Comparison of ENCODE assay signal across 20 mouse cellular contexts in genomic region chr12:71408396-71409050, GRCm38 (mm10).
DNase-seq lines count a peak whose midpoint lies in the region; ATAC-seq lines count a peak whose summit lies in the region.
"Had no signal": no experiment of that assay in that cellular context is flagged by ENCODE, and none has a peak within 500 bp of the region (broad histone marks: within the 10 kb centered on the region; RNA-seq: fewer than 3 reads in every experiment).

No protein-coding gene starts in this region.

- no peaks in the 10 kb centered on the region for H3K27me3 ChIP-seq in limb, embryonic 11.5 days (ENCODE audit: control insufficient read depth, insufficient read depth, low read length)
- H3K27me3 ChIP-seq in limb, embryonic 10.5 days (ENCODE audit: low read depth, poor library complexity, severe bottlenecking) = peaks cover 56% of the 10 kb centered on the region
- peaks cover 4% of the 10 kb centered on the region for H3K27me3 ChIP-seq in forebrain, embryonic 12.5 days
- no peaks in the 10 kb centered on the region for H3K27me3 ChIP-seq in forebrain, embryonic 14.5 days (replicated peaks; ENCODE audit: control insufficient read depth, insufficient read depth, low read length)
- H3K27me3 ChIP-seq in intestine, embryonic 16.5 days (replicated peaks; ENCODE audit: control insufficient read depth, insufficient read depth, low read length) = no peaks in the 10 kb centered on the region
- H3K27me3 ChIP-seq: embryonic facial prominence, embryonic 15.5 days; heart, embryonic 12.5 days; hindbrain, embryonic 15.5 days had no signal

- no peak overlapping the region for H3K4me2 ChIP-seq in limb, embryonic 11.5 days (ENCODE audit: low read depth, severe bottlenecking)
- H3K4me2 ChIP-seq in forebrain, embryonic 12.5 days = no peak overlapping the region
- H3K4me2 ChIP-seq in forebrain, embryonic 14.5 days (ENCODE audit: low read length) = no peak overlapping the region
- no peak overlapping the region for H3K4me2 ChIP-seq in intestine, embryonic 16.5 days (ENCODE audit: low read depth, low read length)
- H3K4me2 ChIP-seq: embryonic facial prominence, embryonic 15.5 days; heart, embryonic 12.5 days; hindbrain, embryonic 15.5 days had no signal

- no peaks in the 10 kb centered on the region; the same call in 1 of the 2 replicates for H3K4me1 ChIP-seq in limb, embryonic 11.5 days (ENCODE audit: control insufficient read depth, insufficient read depth, low read length)
- H3K4me1 ChIP-seq in limb, embryonic 10.5 days = peaks cover 33% of the 10 kb centered on the region
- peaks cover 11% of the 10 kb centered on the region for H3K4me1 ChIP-seq in forebrain, embryonic 12.5 days
- H3K4me1 ChIP-seq in forebrain, embryonic 14.5 days (ENCODE audit: control insufficient read depth, insufficient read depth, low read length) = no peaks in the 10 kb centered on the region
- peaks cover 7% of the 10 kb centered on the region; the same call in 1 of the 2 replicates for H3K4me1 ChIP-seq in intestine, embryonic 16.5 days (ENCODE audit: control insufficient read depth, insufficient read depth, low read length)
- H3K4me1 ChIP-seq: heart, embryonic 12.5 days; hindbrain, embryonic 15.5 days had no signal

- H3K36me3 ChIP-seq in limb, embryonic 11.5 days (ENCODE audit: control insufficient read depth, insufficient read depth, low read length) = no peaks in the 10 kb centered on the region
- H3K36me3 ChIP-seq in limb, embryonic 10.5 days = no peaks in the 10 kb centered on the region
- no peaks in the 10 kb centered on the region for H3K36me3 ChIP-seq in forebrain, embryonic 12.5 days (replicated peaks)
- H3K36me3 ChIP-seq in forebrain, embryonic 14.5 days (ENCODE audit: control insufficient read depth, insufficient read depth, low read length) = no peaks in the 10 kb centered on the region
- no peaks in the 10 kb centered on the region for H3K36me3 ChIP-seq in intestine, embryonic 16.5 days (ENCODE audit: control insufficient read depth, insufficient read depth, low read length)
- H3K36me3 ChIP-seq: embryonic facial prominence, embryonic 15.5 days; heart, embryonic 12.5 days; hindbrain, embryonic 15.5 days had no signal

- no peak overlapping the region for H3K4me3 ChIP-seq in limb, embryonic 11.5 days (ENCODE audit: low read depth, low read length)
- H3K4me3 ChIP-seq in limb, embryonic 10.5 days = no peak overlapping the region
- H3K4me3 ChIP-seq in forebrain, embryonic 12.5 days (replicated peaks) = no peak overlapping the region
- H3K4me3 ChIP-seq in forebrain, embryonic 14.5 days (ENCODE audit: low read depth, low read length) = no peak overlapping the region
- H3K4me3 ChIP-seq in intestine, embryonic 16.5 days (ENCODE audit: low read length) = no peak overlapping the region
- H3K4me3 ChIP-seq: embryonic facial prominence, embryonic 15.5 days; erythroblast, embryonic 14.5 days; heart, adult 2 months; heart, embryonic 12.5 days; hindbrain, embryonic 15.5 days had no signal

- 0 out of 2 replicates have a peak, but pooled peaks have one; percentile 6 for ATAC-seq in limb, embryonic 11.5 days (ENCODE audit: insufficient number of reproducible peaks, low FRiP score, low TSS enrichment, low read depth)
- peak; percentile 60; the same call in 1 of the 2 replicates for ATAC-seq in forebrain, embryonic 12.5 days (ENCODE audit: low FRiP score)
- ATAC-seq in forebrain, embryonic 14.5 days = peak; percentile 58; the same call in 1 of the 2 replicates
- peak; percentile 62; the same call in 1 of the 2 replicates for ATAC-seq in intestine, embryonic 16.5 days
- ATAC-seq: inflammation-experienced regulatory T-cells, adult 6 months had no signal

- H3K9ac ChIP-seq in limb, embryonic 11.5 days (ENCODE audit: low read length) = no peak overlapping the region
- H3K9ac ChIP-seq in forebrain, embryonic 12.5 days = no peak overlapping the region
- no peak overlapping the region for H3K9ac ChIP-seq in forebrain, embryonic 14.5 days (ENCODE audit: low read length)
- H3K9ac ChIP-seq in intestine, embryonic 16.5 days (ENCODE audit: low read depth, low read length) = no peak overlapping the region
- H3K9ac ChIP-seq: embryonic facial prominence, embryonic 15.5 days; heart, embryonic 12.5 days; hindbrain, embryonic 15.5 days had no signal

- no peak overlapping the region for H3K27ac ChIP-seq in limb, embryonic 11.5 days (replicated peaks; ENCODE audit: low read depth, low read length)
- H3K27ac ChIP-seq in limb, embryonic 10.5 days = no peak overlapping the region
- H3K27ac ChIP-seq in forebrain, embryonic 12.5 days = no peak overlapping the region
- no peak overlapping the region for H3K27ac ChIP-seq in forebrain, embryonic 14.5 days (ENCODE audit: low read depth, low read length)
- no peak overlapping the region for H3K27ac ChIP-seq in intestine, embryonic 16.5 days (ENCODE audit: low read length)
- H3K27ac ChIP-seq: embryonic facial prominence, embryonic 15.5 days; heart, adult 2 months; hindbrain, embryonic 15.5 days had no signal

- no peak for DNase-seq in limb, embryonic 11.5 days (ENCODE audit: low spot score)
- DNase-seq in limb, embryonic 10.5 days (ENCODE audit: low spot score) = no peak
- peak; percentile 52 for DNase-seq in forebrain, embryonic 14.5 days (ENCODE audit: low spot score)
- DNase-seq in spleen, adult 12 weeks (ENCODE audit: low spot score) = no peak
- DNase-seq in spleen, postnatal 14 days (ENCODE audit: low spot score in 2 of 2) = no peak
- DNase-seq in spleen, postnatal 36 days (ENCODE audit: low spot score in 2 of 2) = no peak
- DNase-seq: adrenal gland, adult 2 months; adrenal gland, postnatal 25 days; cerebellum, adult 2 months; cerebellum, postnatal 14 days; embryo, embryonic 11 days; gastrocnemius, postnatal 10 days; heart, adult 2 months had no signal

- H3K9me3 ChIP-seq in limb, embryonic 11.5 days (ENCODE audit: control insufficient read depth, low read length) = no peaks in the 10 kb centered on the region
- no peaks in the 10 kb centered on the region for H3K9me3 ChIP-seq in limb, embryonic 10.5 days (replicated peaks)
- no peaks in the 10 kb centered on the region for H3K9me3 ChIP-seq in forebrain, embryonic 12.5 days
- no peaks in the 10 kb centered on the region for H3K9me3 ChIP-seq in forebrain, embryonic 14.5 days (replicated peaks; ENCODE audit: control insufficient read depth, low read length)
- H3K9me3 ChIP-seq in intestine, embryonic 16.5 days (ENCODE audit: control insufficient read depth, low read length) = no peaks in the 10 kb centered on the region
- H3K9me3 ChIP-seq: embryonic facial prominence, embryonic 15.5 days; heart, embryonic 12.5 days; hindbrain, embryonic 15.5 days had no signal

- 5% methylated on average over 3 of the region's 3 CpGs for whole genome bisulfite sequencing in limb, embryonic 11.5 days
- 8% methylated on average over 3 of the region's 3 CpGs for WGBS in limb, embryonic 10.5 days
- WGBS in forebrain, embryonic 12.5 days = 41% methylated on average over 3 of the region's 3 CpGs
- WGBS in forebrain, embryonic 14.5 days = 23% methylated on average over 3 of the region's 3 CpGs
- WGBS in intestine, embryonic 16.5 days = 56% methylated on average over 3 of the region's 3 CpGs

Comparison
In these comparisons a context has a peak if more than half of its experiments do, and no peak if none do; other contexts are left out.
1. ATAC-seq: peak in every context shown above with its lines; median percentile 62 in intestine, embryonic 16.5 days; 60 in forebrain, embryonic 12.5 days; 58 in forebrain, embryonic 14.5 days; 6 in limb, embryonic 11.5 days.